Mouse (Mus musculus): ENCODE results near the gene Tmem216. TPM values are rescaled to one million over a fixed set of nuclear protein-coding genes. Genes with fewer than 3 reads are reported as not detected.

Tmem216 gene
- polyA plus RNA-seq, 1 experiment from 2014 or later, result 53.0 TPM

DNA sequence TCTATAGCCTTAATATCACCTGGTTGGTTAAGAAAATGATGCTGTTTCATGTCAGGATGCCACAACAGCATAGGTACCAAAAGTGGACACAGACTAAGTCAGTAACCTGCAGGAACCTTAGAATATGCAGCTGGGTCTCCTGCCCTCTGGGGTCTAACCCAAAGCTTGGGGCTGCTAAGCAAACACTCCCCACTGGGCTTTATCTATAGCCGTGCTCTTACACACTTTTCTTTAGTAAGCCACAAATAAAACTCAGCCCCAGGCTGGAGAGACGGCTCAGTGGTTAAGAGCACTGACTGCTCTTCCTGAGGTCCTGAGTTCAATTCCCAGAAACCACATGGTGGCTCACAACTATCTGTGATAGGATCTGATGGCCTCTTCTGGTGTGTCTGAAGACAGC is 963 bp upstream of the Tmem216 start:
- no peak overlapping the region for H3K9ac ChIP-seq (replicated peaks; ENCODE audit: low read length)

DNA sequence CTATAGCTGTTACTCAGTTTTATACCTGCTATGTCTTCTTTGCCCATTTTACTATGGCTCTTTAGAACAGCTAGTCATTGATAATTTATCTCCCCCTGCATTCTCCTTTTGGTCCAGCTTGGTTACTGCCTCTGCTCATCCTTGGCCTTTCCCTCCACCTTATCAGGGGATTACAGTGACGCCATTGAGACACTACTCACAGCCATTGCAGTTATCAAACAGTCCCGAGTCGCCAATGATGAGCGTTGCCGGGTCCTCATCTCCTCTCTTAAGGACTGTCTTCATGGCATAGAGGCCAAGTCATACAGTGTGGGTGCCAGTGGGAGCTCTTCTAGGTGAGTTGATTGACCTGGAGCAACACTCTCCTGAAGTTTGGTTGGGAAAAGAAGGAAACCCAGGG is 16.6 kb downstream of the Tmem216 start:
- H3K4me2 ChIP-seq (replicated peaks; ENCODE audit: low read depth, low read length), result no peak overlapping the region
- ATAC-seq (ENCODE audit: low FRiP score, low TSS enrichment), result no peak
- peaks cover 74% of the 10 kb centered on the region for H3K36me3 ChIP-seq (ENCODE audit: insufficient read depth, low read length)
- H3K4me3 ChIP-seq (ENCODE audit: low read length), result no peak overlapping the region
- H3K27ac ChIP-seq (ENCODE audit: low read length), result no peak overlapping the region
- H3K4me1 ChIP-seq (ENCODE audit: insufficient read depth, low read length), result no peaks in the 10 kb centered on the region
- WGBS, result 96% methylated on average over 5 of the region's 5 CpGs
- H3K9ac ChIP-seq (replicated peaks; ENCODE audit: low read length), result no peak overlapping the region
- H3K9me3 ChIP-seq (ENCODE audit: low read length), result no peaks in the 10 kb centered on the region
- no peaks in the 10 kb centered on the region for H3K27me3 ChIP-seq (ENCODE audit: insufficient read depth, low read length)

More for the DNA sequence above, 963 bp upstream of the Tmem216 start:
- Histone ChIP-seq H3K4me1 (ENCODE audit: insufficient read depth, low read length) (peaks cover 13% of the 10 kb centered on the region), H3K36me3 (ENCODE audit: insufficient read depth, low read length) (no peaks in the 10 kb centered on the region), H3K4me3 (ENCODE audit: low read length) (no peak overlapping the region), H3K27ac (ENCODE audit: low read length) (no peak overlapping the region), H3K9me3 (ENCODE audit: low read length) (no peaks in the 10 kb centered on the region), H3K4me2 (replicated peaks; ENCODE audit: low read depth, low read length) (no peak overlapping the region), H3K27me3 (ENCODE audit: insufficient read depth, low read length) (no peaks in the 10 kb centered on the region)
- WGBS, result 49% methylated on average over 2 of the region's 2 CpGs
- ATAC-seq (ENCODE audit: low FRiP score, low TSS enrichment), result no peak

DNA sequence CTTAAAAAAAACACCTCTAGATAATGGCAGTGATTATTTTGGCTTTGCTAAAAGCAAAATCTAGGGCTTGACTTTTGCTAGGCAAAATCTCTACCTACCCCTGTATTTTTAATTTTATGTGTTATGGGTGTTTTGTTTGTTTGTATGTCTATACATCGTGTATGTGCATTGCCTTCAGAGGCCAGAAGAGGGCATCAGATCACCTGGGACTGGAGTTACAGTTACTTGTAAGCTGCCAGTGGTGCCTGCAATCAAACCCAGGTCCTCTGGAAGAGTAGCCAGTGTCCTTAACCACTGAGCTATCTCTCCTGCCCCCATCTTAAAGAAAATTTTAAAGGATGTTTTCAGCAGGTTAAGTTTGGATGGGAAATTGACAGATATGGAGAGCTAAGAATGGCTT is 26.0 kb downstream of the Tmem216 start:
- Histone ChIP-seq H3K27me3 (ENCODE audit: insufficient read depth, low read length) (no peaks in the 10 kb centered on the region), H3K4me1 (ENCODE audit: insufficient read depth, low read length) (peaks cover 16% of the 10 kb centered on the region), H3K9me3 (ENCODE audit: low read length) (no peaks in the 10 kb centered on the region), H3K36me3 (ENCODE audit: insufficient read depth, low read length) (peaks cover 48% of the 10 kb centered on the region), H3K4me2 (replicated peaks; ENCODE audit: low read depth, low read length) (no peak overlapping the region), H3K9ac (replicated peaks; ENCODE audit: low read length) (no peak overlapping the region), H3K4me3 (ENCODE audit: low read length) (no peak overlapping the region), H3K27ac (ENCODE audit: low read length) (no peak overlapping the region)
- 97% methylated on average over 1 of the region's 1 CpGs for WGBS
- no peak for ATAC-seq (ENCODE audit: low FRiP score, low TSS enrichment)

DNA sequence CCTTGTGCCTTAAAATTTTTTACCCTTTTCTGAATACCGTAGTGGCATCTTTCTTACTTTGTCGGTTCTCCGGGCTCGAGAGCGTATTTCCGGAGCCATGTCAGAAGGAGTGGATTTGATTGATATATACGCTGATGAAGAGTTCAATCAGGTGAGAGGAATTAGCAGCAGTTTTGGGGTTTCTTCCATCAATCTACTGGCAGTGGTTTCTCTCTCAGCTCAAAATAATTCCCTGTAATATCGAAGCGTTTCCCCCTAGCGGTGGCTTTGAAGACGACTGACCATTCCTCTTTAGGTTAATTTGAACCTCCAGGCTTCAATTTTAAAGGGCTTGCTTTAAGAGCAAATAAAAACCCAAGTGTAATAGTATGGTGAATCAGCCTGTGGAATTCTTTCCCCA is 30.1 kb downstream of the Tmem216 start, which contains the start of gene Sdhaf2:
TSS of gene Sdhaf2 (minus strand) at position 233 of the 400 bp plus-strand sequence.
- Histone ChIP-seq H3K36me3 (ENCODE audit: insufficient read depth, low read length) (peaks cover 15% of the 10 kb centered on the region; the same call in 1 of the 2 replicates), H3K4me3 (ENCODE audit: low read length) (peak within 1 kb of the TSS; percentile 96), H3K9ac (replicated peaks; ENCODE audit: low read length) (peak within 1 kb of the TSS; percentile 100), H3K27ac (ENCODE audit: low read length) (peak within 1 kb of the TSS; percentile 99), H3K4me2 (replicated peaks; ENCODE audit: low read depth, low read length) (peak within 1 kb of the TSS; percentile 71), H3K27me3 (ENCODE audit: insufficient read depth, low read length) (no peaks in the 10 kb centered on the region), H3K9me3 (ENCODE audit: low read length) (no peaks in the 10 kb centered on the region), H3K4me1 (ENCODE audit: insufficient read depth, low read length) (peaks cover 28% of the 10 kb centered on the region)
- ATAC-seq (ENCODE audit: low FRiP score, low TSS enrichment), result no peak
- 0% methylated on average over 11 of the region's 11 CpGs for WGBS

DNA sequence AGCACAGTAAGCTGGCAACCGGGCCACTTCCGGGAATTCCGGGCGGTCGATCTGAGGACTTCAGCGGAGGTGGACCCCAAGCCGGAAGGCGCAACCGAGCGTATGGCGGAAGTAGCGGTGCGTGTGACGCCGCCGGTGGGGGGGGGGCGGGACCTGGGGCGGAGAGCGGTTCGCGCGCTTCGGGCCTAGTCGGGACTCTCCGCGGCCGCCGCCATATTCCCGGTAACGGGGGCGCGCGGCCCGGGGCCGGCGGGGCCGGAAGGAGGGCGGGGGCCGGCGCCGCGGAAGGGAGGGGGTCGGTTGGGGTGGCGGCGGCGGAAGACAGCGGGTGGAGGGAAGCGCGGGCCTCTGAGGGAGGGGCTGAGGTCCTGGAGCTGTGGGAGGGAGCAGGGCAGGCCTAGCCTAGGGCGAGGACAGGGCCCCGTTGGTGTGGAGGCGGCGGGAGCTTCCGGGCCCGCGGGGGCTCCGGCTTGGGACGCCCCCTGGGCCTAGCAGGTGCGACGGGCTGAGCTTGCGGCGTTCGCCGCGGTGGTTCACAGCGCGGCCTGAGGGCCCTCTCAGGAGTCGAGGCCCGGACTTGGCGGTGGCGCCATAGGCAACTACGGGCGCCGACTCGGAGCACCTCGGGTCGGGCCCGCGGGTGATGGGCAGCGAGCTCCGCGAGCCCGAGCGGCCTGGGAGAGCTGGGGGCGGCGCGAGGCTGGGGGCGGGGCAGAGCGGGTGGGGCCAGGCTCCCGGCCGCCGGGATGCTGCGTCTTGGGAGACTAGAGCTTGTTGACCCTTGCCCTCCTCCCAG is 30.7 kb downstream of the Tmem216 start, which contains the start of gene Cpsf7:
TSS of gene Cpsf7 (plus strand) at position 161 of the 796 bp plus-strand sequence.
- no peaks in the 10 kb centered on the region for H3K9me3 ChIP-seq (ENCODE audit: low read length)
- H3K4me3 ChIP-seq (ENCODE audit: low read length), result peak within 1 kb of the TSS; percentile 96
- under 1% methylated on average over 54 of the region's 93 CpGs for WGBS
- H3K27me3 ChIP-seq (ENCODE audit: insufficient read depth, low read length), result no peaks in the 10 kb centered on the region
- peaks cover 15% of the 10 kb centered on the region; the same call in 1 of the 2 replicates for H3K36me3 ChIP-seq (ENCODE audit: insufficient read depth, low read length)
- H3K9ac ChIP-seq (replicated peaks; ENCODE audit: low read length), result peak within 1 kb of the TSS; percentile 100
- ATAC-seq (ENCODE audit: low FRiP score, low TSS enrichment), result peak; percentile 97
- H3K4me2 ChIP-seq (replicated peaks; ENCODE audit: low read depth, low read length), result peak within 1 kb of the TSS; percentile 71
- peak within 1 kb of the TSS; percentile 99 for H3K27ac ChIP-seq (ENCODE audit: low read length)
- H3K4me1 ChIP-seq (ENCODE audit: insufficient read depth, low read length), result peaks cover 28% of the 10 kb centered on the region

DNA sequence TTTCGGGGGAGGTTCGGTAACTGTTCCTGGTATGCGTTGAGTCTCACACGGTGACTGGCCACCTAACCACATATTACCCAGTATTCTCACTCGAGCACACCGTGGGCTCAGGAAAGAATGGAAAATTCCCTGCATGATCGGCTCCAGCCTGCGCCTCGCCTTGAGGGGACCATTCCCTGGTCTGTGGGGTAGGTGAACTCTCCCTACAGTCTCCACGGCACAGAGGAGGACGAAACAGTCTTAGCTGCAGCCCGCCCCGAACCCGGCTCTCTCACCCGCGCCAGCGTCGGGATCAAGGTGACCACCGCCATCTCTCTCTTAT is 31.3 kb downstream of the Tmem216 start:
- H3K27me3 ChIP-seq (ENCODE audit: insufficient read depth, low read length), result no peaks in the 10 kb centered on the region
- peak overlapping the region; percentile 100 for H3K9ac ChIP-seq (replicated peaks; ENCODE audit: low read length)
- H3K4me2 ChIP-seq (replicated peaks; ENCODE audit: low read depth, low read length), result peak overlapping the region; percentile 71
- peak overlapping the region; percentile 99 for H3K27ac ChIP-seq (ENCODE audit: low read length)
- ATAC-seq (ENCODE audit: low FRiP score, low TSS enrichment), result no peak; the same call in 1 of the 2 replicates
- H3K4me3 ChIP-seq (ENCODE audit: low read length), result peak overlapping the region; percentile 96
- H3K4me1 ChIP-seq (ENCODE audit: insufficient read depth, low read length), result peaks cover 28% of the 10 kb centered on the region
- no peaks in the 10 kb centered on the region for H3K9me3 ChIP-seq (ENCODE audit: low read length)
- under 1% methylated on average over 19 of the region's 19 CpGs for WGBS
- H3K36me3 ChIP-seq (ENCODE audit: insufficient read depth, low read length), result peaks cover 15% of the 10 kb centered on the region; the same call in 1 of the 2 replicates

DNA sequence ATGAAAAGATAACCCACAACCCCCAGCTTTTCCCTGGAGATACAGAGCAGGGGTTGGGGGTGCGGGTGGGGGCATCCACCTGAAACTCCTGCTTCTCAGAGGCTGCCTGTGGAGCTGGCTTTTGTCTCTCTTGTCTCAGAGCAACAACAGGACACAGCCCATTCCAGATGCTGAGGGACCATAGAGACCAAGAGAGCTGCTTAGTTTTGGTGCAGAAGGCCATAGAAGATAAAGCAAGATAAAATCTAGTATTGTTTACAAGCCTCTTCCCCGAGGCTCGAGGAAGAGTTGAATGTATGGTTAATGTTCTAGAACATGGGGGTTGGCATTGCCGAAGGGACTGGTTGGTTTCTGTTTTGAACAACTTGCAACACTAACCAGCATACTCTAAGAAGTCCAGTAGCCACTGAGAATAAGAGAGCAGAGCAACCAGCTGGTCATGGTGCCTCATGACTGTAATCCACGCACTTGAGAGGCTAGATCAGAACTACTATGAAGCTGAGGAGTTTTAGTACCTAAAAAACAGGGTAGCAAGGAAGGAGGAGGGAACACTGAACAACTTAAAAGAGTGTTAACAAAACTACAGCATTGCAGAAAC is 32.5 kb downstream of the Tmem216 start:
- H3K27ac ChIP-seq (ENCODE audit: low read length), result no peak overlapping the region
- WGBS, result 73% methylated on average over 5 of the region's 5 CpGs
- peaks cover 28% of the 10 kb centered on the region for H3K4me1 ChIP-seq (ENCODE audit: insufficient read depth, low read length)
- H3K9ac ChIP-seq (replicated peaks; ENCODE audit: low read length), result peak overlapping the region; percentile 20
- no peak overlapping the region for H3K4me3 ChIP-seq (ENCODE audit: low read length)
- peak overlapping the region; percentile 27; the same call in 1 of the 2 replicates for H3K4me2 ChIP-seq (replicated peaks; ENCODE audit: low read depth, low read length)
- H3K27me3 ChIP-seq (ENCODE audit: insufficient read depth, low read length), result no peaks in the 10 kb centered on the region
- peaks cover 12% of the 10 kb centered on the region; the same call in 1 of the 2 replicates for H3K36me3 ChIP-seq (ENCODE audit: insufficient read depth, low read length)
- ATAC-seq (ENCODE audit: low FRiP score, low TSS enrichment), result no peak
- H3K9me3 ChIP-seq (ENCODE audit: low read length), result no peaks in the 10 kb centered on the region

DNA sequence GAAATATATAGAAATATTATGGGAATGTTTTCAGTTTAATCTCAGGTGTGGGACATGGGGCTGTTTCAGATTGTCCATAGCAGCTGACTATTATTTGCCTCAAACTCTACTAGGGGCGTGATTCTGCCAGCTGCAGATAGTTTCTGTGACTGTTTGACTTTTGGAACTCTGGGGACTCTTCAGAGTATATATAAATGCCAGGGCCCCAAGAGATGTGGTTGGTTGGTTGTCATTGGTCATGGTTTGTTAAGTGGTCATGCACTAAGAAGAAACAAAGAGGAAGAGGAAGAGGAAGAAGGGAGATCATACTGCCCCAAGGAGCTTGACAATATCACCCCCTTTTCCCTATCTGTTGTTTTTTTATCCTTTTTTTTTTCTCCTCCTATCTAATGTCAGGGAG is 34.1 kb downstream of the Tmem216 start:
- Histone ChIP-seq H3K9me3 (ENCODE audit: low read length) (no peaks in the 10 kb centered on the region), H3K27me3 (ENCODE audit: insufficient read depth, low read length) (no peaks in the 10 kb centered on the region), H3K4me3 (ENCODE audit: low read length) (no peak overlapping the region), H3K4me2 (replicated peaks; ENCODE audit: low read depth, low read length) (no peak overlapping the region), H3K36me3 (ENCODE audit: insufficient read depth, low read length) (peaks cover 7% of the 10 kb centered on the region), H3K4me1 (ENCODE audit: insufficient read depth, low read length) (peaks cover 21% of the 10 kb centered on the region), H3K9ac (replicated peaks; ENCODE audit: low read length) (no peak overlapping the region), H3K27ac (ENCODE audit: low read length) (no peak overlapping the region)
- WGBS, result 80% methylated on average over 1 of the region's 1 CpGs
- no peak for ATAC-seq (ENCODE audit: low FRiP score, low TSS enrichment)

DNA sequence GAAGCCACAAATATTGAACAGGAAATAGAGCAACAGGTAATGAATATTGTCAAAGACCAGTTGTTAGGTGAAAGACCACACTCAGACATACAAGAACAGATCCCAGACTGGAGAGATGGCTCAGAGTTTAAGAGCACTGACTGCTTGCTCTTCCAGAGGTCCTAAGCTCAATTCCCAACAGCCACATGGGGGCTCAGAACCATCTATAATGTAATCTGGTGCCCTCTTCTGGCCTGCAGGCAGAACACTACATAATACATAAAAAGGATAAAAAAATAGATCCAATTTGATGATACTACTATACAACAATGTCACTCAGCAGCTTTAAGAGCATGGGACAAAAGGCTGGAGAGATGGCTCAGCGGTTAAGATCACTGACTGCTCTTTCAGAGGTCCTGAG is 35.7 kb downstream of the Tmem216 start:
- no peak overlapping the region for H3K4me3 ChIP-seq (ENCODE audit: low read length)
- H3K27ac ChIP-seq (ENCODE audit: low read length), result no peak overlapping the region
- H3K9ac ChIP-seq (replicated peaks; ENCODE audit: low read length), result no peak overlapping the region
- peaks cover 11% of the 10 kb centered on the region for H3K4me1 ChIP-seq (ENCODE audit: insufficient read depth, low read length)
- no peak for ATAC-seq (ENCODE audit: low FRiP score, low TSS enrichment)
- no peak overlapping the region for H3K4me2 ChIP-seq (replicated peaks; ENCODE audit: low read depth, low read length)
- H3K9me3 ChIP-seq (ENCODE audit: low read length), result no peaks in the 10 kb centered on the region
- H3K27me3 ChIP-seq (ENCODE audit: insufficient read depth, low read length), result no peaks in the 10 kb centered on the region
- WGBS, result 54% methylated on average over 1 of the region's 1 CpGs
- H3K36me3 ChIP-seq (ENCODE audit: insufficient read depth, low read length), result peaks cover 21% of the 10 kb centered on the region

Data from kidney, embryonic 16.5 days (tissue).